Mouse (Mus musculus) left cerebral cortex, adult 2 months (tissue): ENCODE measurements at regions not wholly inside any gene's neighbourhood (a gene's known extent, or its start where the extent isn't known, plus 50 kb on each side); places are given as distances from the start of the nearest gene placed in this dataset.

Experiments
- DNase-seq, 2 experiments: peaks; one replicate each; pipeline ENCODE4 v3.0.0; 2021 to 2022; ENCODE audit warnings: low spot score in 2 of 2, mixed read lengths in 1 of 2; ENCODE audit errors: extremely low spot score in 1 of 2
- H3K27ac ChIP-seq: fragments of 200-600 bp; 2 replicates; pipeline ENCODE4 v1.8.1; 2022
- H3K4me3 ChIP-seq: fragments of 200-600 bp; 2 replicates; pipeline ENCODE4 v1.8.1; 2022
- CTCF ChIP-seq: fragments of 200-600 bp; IDR thresholded peaks from 2 replicates; pipeline ENCODE4 v1.8.1; 2022; ENCODE audit warnings: antibody characterized with exemption, mild to moderate bottlenecking, moderate library complexity
- intact Hi-C: fragments of 180-260 bp; cut with DNase I; formaldehyde crosslinking; loops from one replicate; pipeline ENCODE4 v1.15.1; 2025

DNA sequence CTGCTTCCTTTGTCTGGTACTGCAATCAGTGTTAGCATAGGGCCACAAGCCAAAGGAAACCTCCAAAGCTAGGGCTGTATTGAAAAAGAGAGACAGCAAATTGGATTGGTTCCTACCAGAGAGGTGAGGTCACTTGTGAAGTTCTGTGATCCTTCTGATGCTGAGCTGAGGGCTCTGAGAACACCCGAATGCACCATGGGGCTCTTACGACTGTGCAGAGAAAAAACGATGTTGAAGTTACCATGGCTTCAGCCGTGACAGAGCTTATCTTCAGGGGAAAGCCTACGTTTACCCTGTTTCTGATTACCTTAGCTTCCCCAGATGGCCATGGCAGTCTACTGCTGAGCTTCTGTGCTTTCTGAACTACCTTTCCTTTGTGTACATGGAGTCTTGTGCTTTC lies 53.9 kb upstream of the Fmo9 start:
- intact Hi-C loops: loop anchor here (5.0 kb wide), 1 partner anchor 308 kb away; no protein-coding TSS in a partner anchor
- Histone ChIP-seq H3K27ac (no peak overlapping the region), H3K4me3 (no peak overlapping the region)
- TF ChIP-seq CTCF: no peak
- DNase-seq: no peak

GRCm38 (mm10) chr1:166738029-166738428 lies 56.4 kb upstream of the Fmo9 start:
- peak; percentile 80 for TF ChIP-seq CTCF
- intact Hi-C loops: loop anchor here (1.0 to 5.0 kb wide), 2 partner anchors 311 to 474 kb away; no protein-coding TSS in a partner anchor
- no peak overlapping the region for H3K4me3 ChIP-seq
- H3K27ac ChIP-seq: no peak overlapping the region
- peak in 1 of 2 experiments; percentile 11 for DNase-seq

DNA sequence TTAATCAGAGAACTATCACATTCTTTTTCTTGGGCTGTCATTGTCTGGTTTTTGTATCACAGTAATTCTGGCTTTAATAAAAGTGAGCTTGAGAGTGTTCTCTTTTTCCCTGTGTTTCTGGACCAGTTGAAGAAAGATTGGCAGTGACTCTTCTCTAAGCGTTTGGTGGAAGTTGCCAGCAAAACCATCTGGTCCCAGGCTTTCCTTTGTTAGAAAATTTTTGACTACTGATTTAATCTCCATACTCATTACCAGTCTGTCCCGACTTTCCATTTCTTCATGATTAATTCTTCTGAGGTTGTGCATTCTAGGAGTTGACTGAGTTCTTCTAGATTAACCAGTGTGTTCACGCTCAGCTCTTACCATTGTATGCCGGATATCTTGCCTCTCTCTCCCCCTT lies 68.6 kb upstream of the Fmo9 start:
- H3K4me3 ChIP-seq: no peak overlapping the region
- intact Hi-C loops: no loop called here
- no peak overlapping the region for H3K27ac ChIP-seq
- no peak for TF ChIP-seq CTCF
- DNase-seq: no peak

- DNase-seq: no peak
- H3K4me3 ChIP-seq: no peak overlapping the region
- H3K27ac ChIP-seq: no peak overlapping the region
- TF ChIP-seq CTCF: no peak
- intact Hi-C loops: no loop called here
Observed at GRCm38 (mm10) chr1:166750777-166751176, 69.1 kb upstream of the Fmo9 start.

DNA sequence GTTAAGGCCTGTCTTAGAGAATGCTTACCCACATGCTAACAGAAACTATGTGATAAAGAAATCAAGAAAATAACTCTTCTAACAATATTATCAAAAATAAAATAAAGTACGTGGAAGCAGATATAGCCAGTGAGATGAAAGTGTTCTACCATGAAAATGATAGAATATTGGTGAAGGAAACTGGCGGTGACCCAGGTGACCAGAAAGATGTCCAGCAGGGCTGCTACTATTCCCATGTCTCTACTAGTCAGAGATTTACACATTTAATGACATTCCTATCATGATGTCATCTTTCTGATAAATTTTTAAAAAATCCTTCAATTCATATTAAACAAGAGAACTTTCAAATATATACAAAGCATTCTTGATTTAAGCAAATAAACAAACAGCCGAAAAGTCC lies 69.8 kb upstream of the Fmo9 start:
- intact Hi-C loops: no loop called here
- no peak for TF ChIP-seq CTCF
- H3K4me3 ChIP-seq: no peak overlapping the region
- no peak overlapping the region for H3K27ac ChIP-seq
- DNase-seq: no peak

- intact Hi-C loops: no loop called here
Observed at GRCm38 (mm10) chr1:166752990-166753709, 71.5 kb upstream of the Fmo9 start.

GRCm38 (mm10) chr1:166758987-166759386 lies 77.3 kb upstream of the Fmo9 start:
- DNase-seq: no peak
- TF ChIP-seq CTCF: no peak
- H3K27ac ChIP-seq: no peak overlapping the region
- H3K4me3 ChIP-seq: no peak overlapping the region
- intact Hi-C loops: no loop called here

More at GRCm38 (mm10) chr1:166752990-166753709, 71.5 kb upstream of the Fmo9 start:
- TF ChIP-seq CTCF: no peak
- H3K4me3 ChIP-seq: no peak overlapping the region
- no peak for DNase-seq
- no peak overlapping the region for H3K27ac ChIP-seq

DNA sequence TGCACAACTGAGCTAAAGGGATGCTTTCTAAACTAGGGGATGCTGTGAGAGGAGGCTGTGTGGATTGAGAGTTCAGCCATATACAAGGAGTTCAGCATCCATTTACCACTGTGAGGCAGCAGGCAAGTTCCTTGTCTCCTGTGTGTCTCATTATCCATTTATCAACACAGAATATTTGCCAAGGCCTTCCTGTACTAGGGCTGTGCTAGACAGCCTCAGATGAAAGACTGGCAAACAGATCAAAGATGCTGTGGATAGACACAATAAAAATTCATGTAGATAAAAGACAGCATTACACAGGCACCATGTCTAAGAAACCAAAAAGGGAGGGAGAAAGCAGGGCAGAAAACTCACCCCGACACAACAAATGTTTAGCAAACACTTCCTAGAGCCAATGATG lies 91.5 kb upstream of the Fmo9 start:
- H3K4me3 ChIP-seq: no peak overlapping the region
- no peak for DNase-seq
- TF ChIP-seq CTCF: no peak

GRCm38 (mm10) chr1:166782106-166782505 lies 100.5 kb upstream of the Fmo9 start:
- TF ChIP-seq CTCF: peak; percentile 76
- Histone ChIP-seq H3K27ac (no peak overlapping the region), H3K4me3 (no peak overlapping the region)
- DNase-seq: peak; percentile 35 to 38
- intact Hi-C loops: loop anchor here (1.0 to 10.0 kb wide), 3 partner anchors 253 to 553 kb away; no protein-coding TSS in a partner anchor

More for the DNA sequence above, 91.5 kb upstream of the Fmo9 start:
- intact Hi-C loops: no loop called here
- H3K27ac ChIP-seq: no peak overlapping the region

DNA sequence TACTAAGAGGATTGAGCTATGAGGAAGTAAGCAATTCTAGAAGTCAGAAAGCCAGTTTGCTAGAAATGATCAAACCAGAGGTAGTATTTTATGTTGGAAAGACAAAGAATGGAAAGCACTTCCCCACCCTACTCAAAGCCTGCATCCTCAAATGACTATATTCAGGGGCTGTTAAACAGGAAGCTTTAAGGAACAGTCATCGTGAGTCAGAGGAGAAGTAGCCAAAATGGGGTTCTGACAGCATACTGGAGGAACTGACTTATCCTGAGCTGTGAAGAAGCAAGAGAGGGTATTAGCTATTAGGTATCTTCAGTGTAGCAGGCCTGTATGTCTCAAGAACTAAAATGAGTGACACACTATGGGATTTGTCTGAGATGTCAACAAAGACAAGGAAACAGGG lies 106.3 kb upstream of the Fmo9 start:
- no peak for DNase-seq
- no peak for TF ChIP-seq CTCF
- H3K27ac ChIP-seq: no peak overlapping the region
- no peak overlapping the region for H3K4me3 ChIP-seq
- intact Hi-C loops: loop anchor here (10.0 kb wide), 1 partner anchor 547 kb away; no protein-coding TSS in a partner anchor

DNA sequence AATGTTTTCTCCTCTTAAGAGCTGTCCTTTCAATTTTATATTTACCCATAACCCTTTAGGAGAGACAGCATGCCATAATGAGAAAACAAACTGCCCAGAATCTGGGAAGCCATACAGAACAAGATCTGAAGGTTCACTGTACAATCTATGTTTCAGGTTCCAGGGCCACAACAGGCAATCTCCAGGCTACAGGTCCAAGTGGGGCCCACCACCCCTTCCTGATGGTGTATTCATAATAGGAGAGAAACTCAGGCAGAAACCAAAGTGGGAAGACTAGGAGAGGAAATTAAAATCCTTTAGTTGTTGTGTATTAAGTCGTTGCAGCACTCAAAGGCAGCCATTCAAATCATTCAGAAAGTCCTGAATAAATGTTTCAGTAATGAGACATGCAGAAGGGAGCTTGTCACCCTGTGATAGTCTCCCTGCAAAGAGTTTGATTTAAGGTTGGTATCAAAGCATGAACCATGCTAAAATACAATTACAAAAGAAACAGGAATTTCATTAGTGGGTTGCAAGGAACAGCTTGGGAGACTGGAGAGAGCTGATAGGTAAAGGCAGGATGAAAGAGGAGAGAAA lies 107.3 kb upstream of the Fmo9 start:
- TF ChIP-seq CTCF: no peak
- intact Hi-C loops: loop anchor here (10.0 kb wide), 1 partner anchor 546 kb away; no protein-coding TSS in a partner anchor
- no peak for DNase-seq
- Histone ChIP-seq H3K27ac (no peak overlapping the region), H3K4me3 (no peak overlapping the region)

GRCm38 (mm10) chr1:166793052-166793716 lies 111.5 kb upstream of the Fmo9 start:
- intact Hi-C loops: loop anchor here (5.0 kb wide), 2 partner anchors 344 to 366 kb away; no protein-coding TSS in a partner anchor
- TF ChIP-seq CTCF: no peak
- H3K4me3 ChIP-seq: no peak overlapping the region
- peak overlapping the region; percentile 5; the same call in 1 of the 2 replicates for H3K27ac ChIP-seq
- DNase-seq: peak in 1 of 2 experiments; percentile 20
